Mouse (Mus musculus) heart, postnatal 36 days (tissue): ENCODE results near the gene Lsr. TPM values are rescaled to one million over a fixed set of nuclear protein-coding genes. Genes with fewer than 3 reads are reported as not detected.
"Not testable (repeated sequence)": the region's sequence is repeated elsewhere in the genome, so short reads cannot be mapped to it uniquely, and the experiment has no call there.

Experiments used
- DNase-seq, 2 experiments: peaks; one replicate each; pipeline ENCODE4 v3.0.0; 2021 to 2022
- intact Hi-C: fragments of 180-260 bp; cut with DNase I; formaldehyde crosslinking; loops from one replicate; pipeline ENCODE4 v1.15.1; 2025
- total RNA-seq, 2 experiments: library from RNA; stranded (reverse); gene quantifications; 2 replicates each; pipeline ENCODE4 v1.2.3; 2021

Gene Lsr
- total RNA-seq, 2 experiments from 2014 or later = 3.7 to 5.1 TPM

DNA sequence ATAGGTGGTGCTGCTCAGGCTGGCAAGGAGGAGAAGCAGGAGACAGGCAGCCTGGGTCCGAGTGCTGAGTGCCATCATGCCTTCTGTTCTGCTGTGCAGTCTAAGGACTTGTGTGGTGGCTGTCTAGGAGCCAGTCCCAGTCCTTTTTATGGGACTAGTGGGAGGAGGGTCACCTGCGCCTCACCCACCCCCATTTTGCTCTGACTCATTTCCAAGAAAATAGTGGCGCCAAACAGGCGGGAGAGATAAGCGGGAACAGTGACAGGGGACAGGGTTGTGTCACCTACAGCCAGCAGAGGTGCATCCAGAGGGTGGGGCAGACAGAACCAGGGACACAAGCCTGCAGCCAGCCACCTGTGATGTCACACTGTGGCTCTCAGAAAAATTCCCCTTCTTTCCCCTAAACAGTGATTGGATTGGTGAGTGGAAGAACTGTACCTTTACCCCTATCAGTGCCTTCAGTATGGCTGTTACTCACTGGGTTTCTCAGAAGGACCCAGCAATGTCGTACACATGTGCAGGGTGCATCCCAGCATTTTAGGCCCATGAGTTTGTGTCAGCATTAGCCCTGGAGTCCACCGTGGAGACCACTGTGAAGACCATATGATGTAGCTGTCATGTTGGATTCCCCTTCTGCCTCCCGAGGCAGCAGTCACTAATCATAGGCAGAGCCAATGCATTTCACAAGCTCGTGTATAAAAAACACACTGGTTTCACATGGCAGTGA lies 29.2 kb downstream of the Lsr start, which contains the start of gene Hamp:
Gene Hamp (minus strand): TSS at position 124 of the 727 bp plus-strand sequence.
- no peak for DNase-seq
- intact Hi-C loops = no loop called here

DNA sequence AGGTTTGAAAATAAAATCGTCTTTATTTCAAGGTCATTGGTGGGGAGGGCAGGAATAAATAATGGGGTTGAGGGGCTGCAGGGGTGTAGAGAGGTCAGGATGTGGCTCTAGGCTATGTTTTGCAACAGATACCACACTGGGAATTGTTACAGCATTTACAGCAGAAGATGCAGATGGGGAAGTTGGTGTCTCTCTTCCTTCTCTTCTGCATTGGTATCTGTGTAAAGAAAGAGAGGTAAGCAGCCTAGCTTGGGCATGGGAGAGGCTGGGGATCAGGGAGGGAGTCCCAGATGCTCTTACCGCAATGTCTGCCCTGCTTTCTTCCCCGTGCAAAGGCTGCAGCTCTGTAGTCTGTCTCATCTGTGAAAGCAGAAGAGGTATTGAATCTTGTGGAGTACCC lies 30.9 kb downstream of the Lsr start:
- DNase-seq = not testable (repeated sequence)
- intact Hi-C loops = loop anchor here (1.0 kb wide), 1 partner anchor 20 kb away; no protein-coding TSS in a partner anchor

DNA sequence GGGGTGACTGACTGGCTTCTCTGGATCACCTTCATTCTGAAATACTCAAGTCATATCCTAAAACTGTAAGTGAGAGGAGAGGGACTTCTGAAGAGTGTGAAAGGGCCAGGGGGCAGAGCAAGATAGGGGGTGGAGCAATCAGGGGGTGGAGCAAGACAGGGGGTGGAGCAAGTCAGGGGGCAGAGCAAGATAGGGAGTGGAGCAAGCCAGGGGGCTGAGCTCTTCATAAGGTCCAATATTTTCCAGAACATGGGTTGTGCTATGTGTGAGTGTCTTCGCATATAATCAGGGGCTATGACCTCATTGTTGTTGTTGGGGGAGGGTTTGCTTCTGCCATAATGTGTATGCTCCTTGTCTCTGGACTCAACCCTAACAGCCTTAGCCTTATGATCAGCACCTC lies 33.2 kb downstream of the Lsr start:
- intact Hi-C loops, DNase-seq: not testable (repeated sequence)

DNA sequence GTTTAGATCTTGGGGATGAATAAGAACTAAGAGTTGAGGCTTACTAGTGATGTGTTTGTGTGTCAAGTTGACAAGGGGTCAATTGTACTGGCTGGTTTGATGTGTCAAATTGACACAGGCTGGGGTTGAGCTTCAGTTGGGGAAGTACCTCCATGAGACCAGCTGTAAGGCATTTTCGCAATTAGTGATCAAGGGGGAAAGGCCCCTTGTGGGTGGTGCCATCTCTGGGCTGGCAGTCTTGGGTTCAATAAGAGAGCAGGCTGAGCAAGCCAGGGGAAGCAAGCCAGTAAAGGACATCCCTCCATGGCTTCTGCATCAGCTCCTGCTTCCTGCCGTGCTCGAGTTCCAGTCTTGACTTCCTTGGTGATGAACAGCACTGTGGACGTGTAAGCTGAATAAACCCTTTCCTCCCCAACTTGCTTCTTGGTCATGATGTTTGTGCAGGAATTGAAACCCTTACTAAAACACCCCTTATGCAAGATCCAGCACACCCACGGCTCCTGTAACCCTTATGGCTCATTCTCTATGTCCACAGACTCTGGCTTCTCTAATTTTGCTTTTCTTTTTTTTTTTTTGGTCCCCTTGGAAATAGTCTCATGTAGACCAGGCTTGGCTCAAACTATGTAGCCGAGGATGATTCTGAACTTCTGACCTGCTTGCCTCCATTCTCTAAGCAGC lies 37.7 kb downstream of the Lsr start:
- intact Hi-C loops, DNase-seq: not testable (repeated sequence)

DNA sequence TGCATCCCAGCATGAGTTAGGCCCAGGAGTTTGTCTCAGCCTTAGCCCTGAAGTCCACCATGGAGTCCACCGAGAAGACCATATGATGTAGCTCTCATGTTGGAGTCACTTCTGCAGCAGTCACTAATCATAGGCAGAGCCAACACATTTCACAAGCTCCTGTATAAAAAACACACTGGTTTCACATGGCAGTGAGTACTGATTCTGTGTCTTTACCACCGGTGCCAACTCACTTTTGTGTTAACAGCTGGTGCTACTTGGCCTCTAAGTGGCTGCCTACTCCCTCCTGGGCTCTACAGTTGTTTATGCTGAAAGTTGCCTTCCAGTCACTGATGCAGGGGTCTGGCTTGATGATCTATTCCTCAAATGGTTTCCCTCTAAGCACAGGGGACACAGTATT lies 48.7 kb downstream of the Lsr start, which contains the start of gene Hamp2:
Gene Hamp2 (minus strand): TSS at position 101 of the 400 bp plus-strand sequence.
- intact Hi-C loops = not testable (repeated sequence)

DNA sequence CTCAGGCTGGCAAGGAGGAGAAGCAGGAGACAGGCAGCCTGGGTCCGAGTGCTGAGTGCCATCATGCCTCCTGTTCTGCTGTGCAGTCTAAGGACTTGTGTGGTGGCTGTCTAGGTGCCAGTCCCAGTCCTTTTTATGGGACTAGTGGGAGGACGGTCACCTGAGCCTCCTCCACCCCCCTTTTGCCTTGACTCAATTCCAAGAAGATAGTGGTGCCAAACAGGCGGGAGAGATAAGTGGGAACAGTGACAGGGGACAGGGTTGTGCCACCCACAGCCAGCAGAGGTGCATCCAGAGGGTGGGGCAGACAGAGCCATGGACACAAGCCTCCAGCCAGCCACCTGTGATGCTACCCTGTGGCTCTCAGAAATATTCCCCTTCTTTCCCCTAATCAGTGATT lies 49.2 kb downstream of the Lsr start:
- no peak for DNase-seq
- intact Hi-C loops = no loop called here

More for the DNA sequence above, 48.7 kb downstream of the Lsr start, which contains the start of gene Hamp2:
- DNase-seq = not testable (repeated sequence)

DNA sequence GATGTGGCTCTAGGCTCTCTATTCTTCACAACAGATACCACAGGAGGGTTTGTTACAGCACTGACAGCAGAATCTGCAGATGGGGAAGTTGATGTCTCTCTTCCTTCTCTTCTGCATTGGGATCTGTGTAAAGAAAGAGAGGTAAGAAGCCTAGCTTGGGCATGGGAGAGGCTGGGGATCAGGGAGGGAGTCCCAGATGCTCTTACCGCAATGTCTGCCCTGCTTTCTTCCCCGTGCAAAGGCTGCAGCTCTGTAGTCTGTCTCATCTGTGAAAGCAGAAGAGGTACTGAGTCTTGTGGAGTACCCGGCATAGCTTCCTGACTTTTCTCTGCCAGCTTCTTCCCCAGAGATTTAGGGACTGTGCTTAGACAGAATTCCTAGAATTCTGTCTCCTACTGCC lies 50.8 kb downstream of the Lsr start:
- not testable (repeated sequence) for DNase-seq
- intact Hi-C loops = loop anchor here (1.0 kb wide), 1 partner anchor 20 kb away; no protein-coding TSS in a partner anchor

DNA sequence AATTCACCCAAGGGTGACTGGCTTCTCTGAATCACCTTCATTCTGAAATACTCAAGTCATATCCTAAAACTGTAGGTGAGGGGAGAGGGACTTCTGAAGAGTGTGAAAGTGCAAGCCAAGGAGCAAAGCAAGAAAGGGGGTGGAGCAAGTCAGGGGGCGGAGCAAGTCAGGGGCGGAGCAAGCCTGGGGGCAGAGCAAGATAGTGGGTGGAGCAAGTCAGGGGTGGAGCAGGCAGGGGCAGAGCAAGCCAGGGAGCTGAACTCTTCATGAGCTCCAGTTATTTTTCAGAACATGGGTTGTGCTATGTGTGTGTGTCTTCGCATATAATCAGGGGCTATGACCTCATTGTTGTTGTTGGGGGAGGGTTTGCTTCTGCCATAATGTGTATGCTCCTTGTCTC lies 53.0 kb downstream of the Lsr start:
- intact Hi-C loops = no loop called here
- DNase-seq = no peak

DNA sequence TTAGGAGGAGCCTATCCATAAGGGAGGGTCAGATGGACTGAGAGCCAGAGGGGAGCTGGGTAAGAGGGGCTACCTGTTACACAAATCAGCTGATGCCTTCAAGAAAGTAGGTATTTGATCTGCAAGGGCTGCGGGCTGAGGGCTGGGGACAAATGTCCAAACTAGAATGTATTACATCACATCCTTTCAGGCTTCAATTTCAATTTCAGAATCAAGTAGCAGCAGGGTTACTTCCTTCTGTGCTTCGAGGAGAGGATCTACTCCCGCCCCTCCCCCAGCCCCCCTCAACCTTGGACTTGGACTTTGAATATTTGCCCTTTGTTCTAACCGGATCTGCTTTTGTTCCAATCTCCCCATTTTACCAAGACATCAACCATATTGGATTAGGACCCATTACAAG lies 56.0 kb downstream of the Lsr start:
- intact Hi-C loops = no loop called here
- DNase-seq = no peak

DNA sequence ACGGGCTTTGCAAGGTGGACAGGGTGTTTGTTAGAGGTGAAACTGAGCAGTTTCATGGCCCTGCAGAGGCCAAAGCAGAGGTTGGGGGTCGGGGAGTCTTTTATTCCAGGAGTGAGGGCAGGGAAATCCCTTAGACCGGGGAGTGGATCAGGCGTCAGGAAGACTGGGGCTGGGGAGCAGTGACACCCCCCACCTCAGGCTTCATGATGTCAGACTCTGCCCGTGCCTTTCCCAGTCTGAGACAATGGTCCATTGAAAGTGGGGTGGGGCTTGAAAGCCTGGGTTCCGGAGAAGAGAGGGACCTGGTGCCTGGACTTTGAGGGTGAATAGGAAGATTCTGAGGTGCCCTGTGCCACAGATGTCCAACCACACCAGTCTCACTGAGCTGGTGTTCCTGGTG lies 56.6 kb downstream of the Lsr start:
- no peak for DNase-seq
- intact Hi-C loops = no loop called here

DNA sequence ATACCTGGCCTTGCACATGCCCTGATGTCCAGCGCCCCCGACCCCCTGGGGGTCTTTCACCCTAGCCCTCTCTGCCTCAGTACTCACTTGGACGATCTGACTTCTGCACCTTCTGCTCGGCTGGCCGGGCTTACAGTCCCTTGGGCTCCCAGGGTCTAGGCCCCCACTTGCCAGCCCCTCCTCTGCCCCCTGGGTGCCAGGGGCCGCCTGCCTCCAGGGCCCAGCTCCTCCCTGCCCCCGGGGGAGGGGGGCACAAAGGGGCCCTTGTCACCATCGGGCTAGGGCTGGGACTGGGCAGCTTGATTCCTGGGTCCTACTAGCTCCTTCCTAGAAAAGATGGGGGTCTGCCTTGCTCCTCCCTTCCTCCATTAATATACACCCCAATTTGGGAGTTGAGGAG lies 58.5 kb downstream of the Lsr start, which contains the start of gene Mag:
Gene Mag (minus strand): TSS at position 142 of the 400 bp plus-strand sequence.
- DNase-seq = no peak
- intact Hi-C loops = no loop called here

DNA sequence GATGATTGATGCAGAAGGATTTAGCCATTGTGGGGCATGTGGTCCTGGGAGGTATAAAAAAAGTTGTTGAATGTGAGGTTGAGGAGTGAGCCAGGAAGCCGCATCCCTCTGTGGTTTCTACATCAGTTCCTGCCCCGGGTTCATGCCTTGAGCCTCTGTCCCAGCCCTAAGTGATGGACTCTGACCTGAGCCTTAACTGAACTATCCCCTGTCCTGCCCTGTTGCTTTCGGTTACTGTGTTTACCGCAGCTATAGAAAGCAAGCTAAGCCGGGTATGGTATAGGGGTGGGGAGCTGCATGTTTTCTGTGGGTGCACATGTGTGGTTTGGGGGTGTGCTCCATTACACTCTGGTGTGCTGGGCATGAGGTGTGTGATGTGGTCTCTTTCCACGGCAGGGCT lies 63.5 kb downstream of the Lsr start:
- DNase-seq = no peak
- intact Hi-C loops = no loop called here

DNA sequence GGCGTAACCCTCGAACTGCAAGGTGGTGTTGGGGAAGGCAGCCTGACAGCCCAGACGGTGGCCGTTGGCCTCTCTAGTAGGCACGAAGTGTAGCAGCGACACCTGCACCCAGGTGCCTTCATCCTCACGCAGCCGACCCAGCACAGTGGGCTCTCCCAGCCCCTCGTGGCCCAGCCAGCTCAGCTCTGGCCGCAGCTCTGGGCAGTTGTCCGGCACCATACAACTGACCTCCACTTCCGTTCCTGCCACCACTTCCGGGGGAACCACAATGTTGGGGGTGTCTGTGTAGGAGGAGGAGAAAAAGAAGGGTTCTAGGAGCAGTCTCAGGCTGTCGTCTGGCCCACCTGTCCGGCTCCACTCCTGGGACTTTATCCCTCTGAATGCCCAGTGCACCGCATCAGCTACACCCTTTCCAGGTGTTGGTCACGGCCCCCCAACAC lies 64.3 kb downstream of the Lsr start:
- no peak for DNase-seq
- intact Hi-C loops = no loop called here

DNA sequence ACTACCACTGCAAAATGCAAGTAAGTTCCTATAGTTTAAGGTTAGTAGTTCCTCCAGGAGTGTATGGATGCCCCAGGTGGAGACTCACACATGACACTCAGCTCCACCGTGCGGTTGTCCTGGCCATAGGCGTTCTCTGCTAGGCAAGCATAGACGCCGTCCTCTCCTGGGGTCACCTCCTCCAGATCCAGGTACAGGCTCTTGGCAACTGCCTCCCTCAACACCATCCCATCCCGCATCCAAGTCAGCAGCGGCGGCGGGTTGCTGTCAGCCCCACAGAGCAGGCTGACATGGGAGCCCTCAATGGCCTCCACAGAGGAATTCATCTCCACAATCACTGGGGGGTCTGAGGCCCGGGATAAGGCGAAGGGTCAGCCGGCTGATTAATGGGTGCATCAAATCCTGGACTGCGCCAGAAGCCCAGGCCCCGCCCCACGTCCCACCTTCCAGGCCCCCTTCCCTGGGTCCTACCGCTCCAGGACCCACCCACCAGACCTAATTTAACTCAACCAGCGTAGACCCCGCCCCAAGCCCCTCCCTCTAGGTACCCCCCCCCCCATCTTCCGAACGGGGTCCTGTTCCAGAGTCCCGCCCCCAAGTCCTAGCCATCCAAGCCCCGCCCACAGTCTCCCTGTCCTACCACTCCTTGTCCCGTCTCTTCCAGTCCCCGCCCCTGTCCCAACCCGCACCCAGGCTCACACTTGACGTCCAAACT lies 64.8 kb downstream of the Lsr start:
- no peak for DNase-seq
- intact Hi-C loops = no loop called here

Other genes with a start within 250 kb of the Lsr start
- 100 to 1,000 TPM; 236 to 272 TPM for gene Tmem147, start 243.9 kb downstream of the Lsr start, total RNA-seq
- gene Gapdhs, start 229.8 kb downstream of the Lsr start, total RNA-seq = not detected
- gene Sbsn, start 222.0 kb downstream of the Lsr start, total RNA-seq = 1 to 10 TPM; 1.7 to 2.9 TPM
- 1 to 10 TPM in 1 of 2 experiments, under 1 TPM in 1; 0.73 to 3.4 TPM for gene Dmkn, start 209.7 kb downstream of the Lsr start, total RNA-seq
- not detected for gene Krtdap, start 185.6 kb downstream of the Lsr start, total RNA-seq
- gene Ffar2, start 149.7 kb downstream of the Lsr start, total RNA-seq = under 1 TPM in 1 of 2 experiments, not detected in 1; 0.14 TPM
- gene Ffar3, start 117.3 kb downstream of the Lsr start, total RNA-seq = not detected
- not detected for gene Ffar1, start 111.9 kb downstream of the Lsr start, total RNA-seq
- 1 to 10 TPM in 1 of 2 experiments, under 1 TPM in 1; 0.46 to 1.7 TPM for gene Cd22, start 93.1 kb downstream of the Lsr start, total RNA-seq
- not detected for gene Mag, start 58.6 kb downstream of the Lsr start, total RNA-seq
- gene Hamp2, start 48.8 kb downstream of the Lsr start, total RNA-seq = 1 to 10 TPM; 2.9 to 4.6 TPM
- 10 to 100 TPM; 20.2 to 36.3 TPM for gene Hamp, start 29.4 kb downstream of the Lsr start, total RNA-seq
- gene Usf2, start 16.7 kb downstream of the Lsr start, total RNA-seq = 100 to 1,000 TPM; 107 to 112 TPM
- gene Fam187b, start 326 bp upstream of the Lsr start, total RNA-seq = under 1 TPM in 1 of 2 experiments, not detected in 1; 0.17 TPM
- gene Fxyd5, start 69.0 kb upstream of the Lsr start, total RNA-seq = 10 to 100 TPM; 29.3 to 30.8 TPM
- 1 to 10 TPM in 1 of 2 experiments, under 1 TPM in 1; 0.41 to 1.1 TPM for gene Fxyd7, start 78.0 kb upstream of the Lsr start, total RNA-seq
- 100 to 1,000 TPM; 863 to 996 TPM for gene Fxyd1, start 83.7 kb upstream of the Lsr start, total RNA-seq
- gene Lgi4, start 85.9 kb upstream of the Lsr start, total RNA-seq = 1 to 10 TPM; 3.6 to 5.2 TPM
- 1 to 10 TPM; 1.1 to 2.3 TPM for gene Fxyd3, start 103.2 kb upstream of the Lsr start, total RNA-seq
- gene Hpn, start 141.8 kb upstream of the Lsr start, total RNA-seq = 1 to 10 TPM; 1.9 to 3.9 TPM
- 10 to 100 TPM; 29.2 to 29.5 TPM for gene Scn1b, start 153.5 kb upstream of the Lsr start, total RNA-seq
- 10 to 100 TPM; 33.6 to 37.9 TPM for gene Gramd1a, start 182.4 kb upstream of the Lsr start, total RNA-seq